Mouse (Mus musculus): Measurements from ENCODE around the gene Dohh. TPM values are rescaled to one million over a fixed set of nuclear protein-coding genes. Genes with fewer than 3 reads are reported as not detected.

The Dohh gene
- polyA plus RNA-seq (2012; rRNA removed) = 42.9 and 47.4 TPM in 2 replicates

DNA sequence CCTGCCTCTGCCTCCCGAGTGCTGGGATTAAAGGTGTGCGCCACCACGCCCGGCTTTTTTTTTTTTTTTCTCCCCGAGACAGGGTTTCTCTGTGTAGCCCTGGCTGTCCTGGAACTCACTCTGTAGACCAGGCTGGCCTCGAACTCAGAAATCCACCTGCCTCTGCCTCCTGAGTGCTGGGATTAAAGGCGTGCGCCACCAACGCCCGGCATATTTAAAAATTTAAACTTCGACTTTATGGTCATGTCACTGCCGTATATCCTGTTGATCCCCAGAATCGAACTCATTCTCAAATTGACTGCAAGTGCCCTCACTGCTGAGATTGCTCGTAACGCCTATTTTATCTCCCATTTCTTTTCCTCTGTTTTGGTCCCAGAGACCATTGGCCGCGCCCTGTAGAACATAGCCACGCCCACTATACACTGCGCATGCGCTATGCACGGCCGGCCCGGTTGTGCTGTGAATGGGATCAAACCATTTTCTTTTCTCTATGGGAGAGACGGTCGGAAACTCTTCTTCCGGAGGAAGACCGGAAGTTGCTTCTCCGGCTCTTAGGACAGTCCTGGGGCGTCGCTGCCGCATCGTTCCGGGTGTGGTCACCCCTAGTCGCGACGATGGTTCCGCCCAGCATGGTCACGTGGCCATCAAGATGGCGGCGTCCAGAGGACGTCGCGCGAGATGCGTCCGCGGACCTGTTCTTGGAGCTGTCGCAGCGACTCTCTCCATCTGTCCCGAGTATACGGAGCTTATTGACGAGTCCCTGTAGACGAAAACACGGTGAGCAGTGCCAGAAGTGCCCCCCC lies at the start of gene Dohh, which contains the start of gene Gm48551:
TSS of gene Dohh (plus strand) at position 627 of the 803 bp plus-strand sequence.
TSS of gene Gm48551 (plus strand) at position 665 of the 803 bp plus-strand sequence.
- DNase-seq (ENCODE audit: low spot score) = peak; percentile 96

DNA sequence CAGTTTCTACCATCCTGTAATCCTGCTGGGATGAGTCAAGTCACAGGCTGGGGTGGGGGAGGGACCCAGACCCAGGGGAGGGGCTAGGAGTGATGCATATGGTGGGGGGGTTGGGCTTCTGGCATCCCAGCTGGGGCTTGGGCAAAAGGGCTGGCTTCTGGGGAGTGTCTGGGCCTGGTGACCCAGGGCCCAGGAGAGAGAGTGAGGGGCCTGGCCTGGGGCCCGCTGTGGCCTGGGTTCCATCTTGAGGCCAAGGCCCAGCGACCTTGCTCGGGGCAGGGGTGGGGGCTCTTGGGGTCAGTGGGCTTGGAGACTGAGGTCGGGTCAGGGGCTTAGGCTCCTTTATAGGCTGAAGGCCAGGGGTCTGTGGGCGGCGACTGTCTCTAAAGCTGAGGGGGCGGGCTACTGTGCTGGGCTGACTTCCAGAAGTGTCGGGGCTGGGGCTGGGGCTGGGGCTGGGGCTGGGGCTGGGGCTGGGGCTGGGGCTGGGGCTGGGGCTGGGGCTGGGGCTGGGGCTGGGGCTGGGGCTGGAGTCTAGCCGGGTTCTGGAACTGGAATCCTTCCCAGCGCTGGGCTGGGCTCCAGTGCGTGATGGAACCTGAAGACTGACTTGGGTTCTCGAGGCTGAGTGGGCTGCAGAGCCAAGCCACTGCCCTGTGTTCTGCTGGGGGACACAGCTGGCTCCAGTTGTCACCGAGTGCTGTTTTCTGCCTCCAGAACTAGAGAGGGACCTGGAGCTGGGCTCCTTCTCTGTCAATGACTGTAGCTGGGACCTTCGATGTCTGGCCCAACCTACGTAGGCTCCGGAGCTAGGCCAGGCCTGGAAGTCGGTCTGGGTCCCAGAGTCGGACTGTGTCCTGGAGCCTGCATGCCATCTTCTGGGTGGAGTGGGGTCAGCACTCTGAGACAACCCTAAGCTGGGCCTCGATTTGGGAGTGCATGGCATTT lies 48.6 kb upstream of the Dohh start:
- no peak for DNase-seq (ENCODE audit: low spot score)

DNA sequence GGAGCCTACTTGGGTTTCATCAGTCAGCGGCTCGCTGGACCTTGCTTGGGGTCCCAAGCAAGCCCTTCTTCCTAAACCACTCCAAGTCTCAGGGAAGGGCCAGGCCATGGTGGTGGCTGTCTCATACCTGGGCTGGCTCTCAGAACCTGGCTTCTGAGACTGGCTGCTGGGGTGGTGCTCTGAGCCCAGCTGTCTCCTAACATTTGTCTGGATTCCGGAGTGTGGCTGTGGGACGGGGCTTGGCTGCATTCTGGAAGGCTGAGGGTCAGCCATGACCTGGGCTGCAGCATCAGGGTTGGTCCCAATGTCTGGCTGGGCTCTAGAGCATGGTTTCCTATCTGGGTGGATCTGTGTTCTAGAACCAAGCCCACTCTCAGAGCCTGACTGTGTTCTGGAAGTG lies 47.7 kb upstream of the Dohh start:
- DNase-seq (ENCODE audit: low spot score) = no peak

DNA sequence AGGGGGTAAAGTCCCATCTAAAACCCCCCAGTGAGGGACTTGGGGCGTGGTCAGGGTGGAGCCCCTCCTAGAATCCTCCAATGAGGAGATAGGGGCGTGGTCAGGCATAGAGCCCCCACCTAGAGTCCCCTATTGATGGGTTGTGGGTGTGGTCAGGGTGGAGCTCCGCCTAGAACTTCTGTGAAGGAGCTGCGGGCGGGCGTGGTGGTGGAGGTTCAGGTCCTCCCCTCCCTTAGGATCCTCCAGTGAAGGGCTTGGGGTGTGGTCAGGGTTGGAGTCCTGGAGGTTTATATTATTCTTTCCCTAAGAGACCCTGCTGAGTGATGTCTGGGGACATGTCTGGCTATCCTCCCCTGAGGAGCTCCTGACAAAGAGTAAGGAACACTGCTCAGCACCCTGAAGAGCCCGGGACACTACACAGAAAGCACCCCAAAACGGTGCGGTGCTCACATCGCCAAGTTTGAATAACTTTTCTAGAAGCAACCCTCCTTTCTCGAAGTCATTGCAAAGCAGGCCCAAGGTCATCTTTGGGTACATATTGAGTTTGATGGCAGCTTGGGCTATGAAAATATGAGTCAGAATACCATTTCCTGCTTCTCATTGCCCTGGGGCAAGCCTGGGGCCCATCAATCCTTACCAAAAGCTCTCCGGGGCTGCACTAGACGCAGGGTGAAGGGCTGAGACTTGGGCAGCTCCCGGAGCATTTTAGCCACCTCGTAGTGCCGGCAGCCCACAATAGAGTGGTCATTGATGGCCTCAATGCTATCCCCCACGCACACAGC lies 43.5 kb upstream of the Dohh start:
- DNase-seq (ENCODE audit: low spot score) = no peak

DNA sequence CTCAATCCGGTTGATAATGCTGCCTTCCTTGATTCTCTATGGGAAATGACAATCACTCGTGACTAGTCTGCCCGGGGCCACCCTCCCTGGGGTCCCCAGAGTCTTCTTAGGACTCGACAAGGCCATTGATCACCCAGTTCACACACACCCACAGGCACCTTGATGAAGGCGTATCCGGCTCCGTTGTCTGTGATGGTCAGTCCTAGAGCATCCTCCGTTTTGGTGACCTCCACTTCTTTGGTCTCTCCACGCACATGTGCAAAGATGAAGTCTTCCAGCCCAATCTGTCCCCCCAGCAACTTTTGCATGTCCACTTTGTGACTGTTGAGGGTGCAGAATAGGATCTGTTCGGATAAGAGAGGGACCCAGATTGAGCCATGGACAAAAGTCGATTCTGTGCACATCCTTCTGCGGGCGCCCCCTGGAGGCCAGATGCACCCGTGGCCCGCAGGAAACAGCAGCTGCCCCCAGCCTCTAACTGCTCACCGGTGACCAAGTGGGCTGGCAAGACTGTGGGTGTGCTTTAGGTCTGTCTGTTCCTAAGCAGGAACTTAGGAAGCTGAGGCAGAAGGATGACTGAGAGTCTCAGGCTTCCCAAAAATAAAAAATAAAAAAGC lies 42.8 kb upstream of the Dohh start:
- no peak for DNase-seq (ENCODE audit: low spot score)

DNA sequence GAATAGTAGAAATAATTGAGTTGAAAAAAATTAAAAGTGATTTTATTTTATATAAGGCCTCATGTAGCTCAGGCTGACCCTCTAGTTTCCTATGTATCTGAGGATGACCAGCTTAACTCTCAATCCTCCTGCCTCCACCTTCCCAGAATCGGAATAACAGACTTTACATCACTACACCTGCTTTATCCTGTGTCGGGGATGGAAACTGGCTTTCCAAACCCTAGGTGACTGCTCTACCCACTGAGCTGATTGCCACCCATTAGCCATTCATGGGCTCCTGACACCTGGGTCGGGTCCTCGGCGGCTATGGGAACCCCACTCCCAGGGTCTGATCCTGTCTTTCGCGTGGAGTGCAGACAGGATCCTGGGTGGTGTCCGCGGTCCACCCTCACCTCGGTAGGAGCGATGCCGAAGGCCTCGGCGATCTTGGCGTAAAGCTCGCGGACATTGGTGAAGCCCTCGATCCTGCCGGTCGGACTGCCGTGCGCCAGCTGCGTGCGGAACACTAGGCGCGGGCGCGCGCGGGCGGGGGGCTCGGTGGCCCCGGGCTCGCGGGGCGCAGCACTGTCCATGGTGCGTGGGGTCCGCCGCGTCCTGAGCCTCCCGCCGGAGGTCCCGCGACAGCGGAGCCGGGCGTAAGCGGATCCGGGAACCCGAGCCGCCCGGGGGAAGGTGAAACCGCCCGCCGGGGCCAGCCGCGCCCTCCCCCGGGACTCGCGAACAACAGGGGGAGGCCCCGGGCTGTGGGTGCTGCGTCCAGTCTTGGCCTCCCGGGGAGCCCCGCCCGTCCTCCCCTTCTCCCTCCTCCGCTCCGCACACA lies 41.3 kb upstream of the Dohh start, which contains the start of gene Gipc3:
TSS of gene Gipc3 (minus strand) at position 581 of the 820 bp plus-strand sequence.
- DNase-seq (ENCODE audit: low spot score) = no peak

DNA sequence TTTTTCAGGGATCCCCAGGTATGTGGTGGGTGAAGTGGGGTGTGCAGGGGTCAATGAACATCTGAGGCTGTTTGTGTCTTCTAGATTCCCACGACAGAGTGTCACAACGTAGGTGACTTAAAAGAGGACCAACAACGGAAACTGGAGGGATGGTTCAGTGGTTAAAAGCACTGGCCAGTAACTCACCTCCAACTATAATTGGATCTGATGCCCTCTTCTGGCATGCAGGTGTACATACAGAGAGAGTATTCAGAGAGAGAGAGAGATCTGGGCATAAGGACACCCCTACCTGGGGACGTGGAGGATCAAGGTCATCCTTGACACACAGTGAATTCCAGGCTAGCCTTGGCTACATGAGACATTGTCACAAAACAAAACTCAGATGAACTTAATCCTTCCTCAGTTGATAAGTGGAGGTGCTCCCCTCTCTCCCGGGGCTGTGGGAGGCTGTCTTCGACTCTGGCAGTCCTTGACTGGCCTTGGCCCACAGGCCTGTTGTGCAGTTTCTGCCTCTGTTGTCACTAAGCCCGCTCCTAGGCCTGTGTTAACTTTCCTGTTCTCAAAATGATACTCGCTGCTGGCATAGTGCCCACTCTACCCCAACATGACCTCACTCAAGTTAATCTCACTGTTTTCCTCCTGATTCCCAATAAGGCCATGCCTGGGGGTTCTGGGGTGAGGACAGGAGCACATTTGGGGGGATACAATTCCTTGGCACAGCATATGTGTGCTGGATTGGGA lies 39.6 kb upstream of the Dohh start:
- DNase-seq (ENCODE audit: low spot score) = no peak

DNA sequence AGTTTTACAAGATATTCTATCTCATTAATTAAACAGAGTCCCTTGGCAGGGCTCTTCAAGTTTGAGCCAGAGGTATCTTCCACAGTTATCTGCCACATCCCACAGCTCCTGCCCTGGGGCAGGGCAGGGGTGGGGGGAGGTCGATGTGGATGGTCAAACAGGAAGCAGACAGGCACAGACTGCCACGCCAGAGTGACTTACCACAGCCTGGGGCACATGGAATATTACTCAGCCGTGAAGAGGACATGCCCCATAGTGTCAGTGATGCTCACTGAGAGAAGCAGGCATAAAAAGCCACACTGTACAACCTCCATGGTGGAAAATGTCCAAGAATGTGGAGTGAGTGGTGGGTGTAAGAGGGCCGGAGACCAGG lies 39.1 kb upstream of the Dohh start:
- DNase-seq (ENCODE audit: low spot score) = no peak

DNA sequence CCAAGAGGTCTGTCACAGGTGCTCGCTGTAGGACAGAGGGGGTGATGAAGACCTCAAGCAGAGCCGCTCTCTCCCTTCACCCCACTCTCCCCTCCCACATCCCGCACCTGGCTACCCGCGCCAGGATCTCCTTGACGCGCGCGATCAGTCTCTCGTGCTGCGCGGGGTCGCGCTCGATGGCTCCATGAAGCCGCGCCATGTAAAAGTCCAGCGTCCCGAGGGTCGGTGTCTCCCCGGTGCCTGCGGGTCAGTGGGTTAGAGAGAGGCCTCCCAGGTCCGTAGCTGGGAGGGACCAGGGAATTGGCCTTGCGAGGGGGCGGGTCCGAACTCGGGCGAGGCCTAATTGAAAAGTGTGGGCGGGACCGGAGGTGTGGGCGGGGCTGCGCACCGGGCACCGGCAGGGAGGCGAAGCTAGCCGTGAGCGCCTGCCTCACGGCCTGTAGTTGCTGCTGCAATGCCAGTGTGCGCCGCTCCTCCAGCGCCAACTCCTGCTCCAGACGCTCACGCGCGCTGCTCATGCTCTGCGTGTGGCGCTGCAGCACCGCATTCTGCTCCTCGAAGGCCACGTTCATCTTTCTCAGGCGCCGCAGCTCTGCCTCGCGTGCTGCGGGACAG lies 37.7 kb upstream of the Dohh start:
- DNase-seq (ENCODE audit: low spot score) = peak; percentile 51

DNA sequence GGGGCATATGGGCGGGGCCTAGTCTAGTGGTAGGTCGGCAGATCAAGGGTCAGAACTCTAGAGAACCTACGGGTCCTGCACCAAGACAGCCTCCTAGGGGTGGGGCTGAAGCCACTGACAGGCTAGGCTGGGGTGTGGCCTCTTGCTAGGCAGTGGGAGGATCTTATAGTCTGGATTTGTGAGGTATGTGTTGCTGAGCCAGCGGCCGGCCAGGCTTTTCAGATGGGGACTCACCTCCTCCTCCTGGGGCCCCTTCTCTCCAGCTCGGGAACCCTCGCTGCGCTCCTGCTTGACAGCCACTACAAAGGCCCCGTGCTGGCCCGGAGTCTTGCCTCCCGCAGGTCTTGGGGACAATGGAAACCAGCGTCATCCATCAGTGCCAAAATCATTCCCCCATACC lies 35.1 kb upstream of the Dohh start:
- DNase-seq (ENCODE audit: low spot score) = no peak

DNA sequence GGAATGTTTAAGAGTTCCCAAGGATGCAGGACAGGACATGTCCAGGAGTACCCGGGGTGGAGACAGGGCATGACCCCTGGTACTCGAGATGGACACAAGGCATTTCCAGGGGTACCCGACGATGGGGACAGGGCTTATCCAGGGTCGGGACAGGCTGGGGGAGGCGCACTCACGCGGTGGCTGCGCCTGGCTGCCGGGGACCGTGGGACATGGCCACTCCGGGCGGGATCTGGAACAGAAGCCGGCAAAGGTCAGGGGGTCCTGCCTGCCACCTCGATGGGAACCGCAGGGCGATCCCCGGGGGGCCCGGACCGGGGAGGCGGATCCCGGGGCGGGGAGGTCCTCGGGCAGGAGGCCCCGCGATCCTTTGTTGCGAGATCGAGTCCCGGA lies 34.3 kb upstream of the Dohh start:
- no peak for DNase-seq (ENCODE audit: low spot score)

DNA sequence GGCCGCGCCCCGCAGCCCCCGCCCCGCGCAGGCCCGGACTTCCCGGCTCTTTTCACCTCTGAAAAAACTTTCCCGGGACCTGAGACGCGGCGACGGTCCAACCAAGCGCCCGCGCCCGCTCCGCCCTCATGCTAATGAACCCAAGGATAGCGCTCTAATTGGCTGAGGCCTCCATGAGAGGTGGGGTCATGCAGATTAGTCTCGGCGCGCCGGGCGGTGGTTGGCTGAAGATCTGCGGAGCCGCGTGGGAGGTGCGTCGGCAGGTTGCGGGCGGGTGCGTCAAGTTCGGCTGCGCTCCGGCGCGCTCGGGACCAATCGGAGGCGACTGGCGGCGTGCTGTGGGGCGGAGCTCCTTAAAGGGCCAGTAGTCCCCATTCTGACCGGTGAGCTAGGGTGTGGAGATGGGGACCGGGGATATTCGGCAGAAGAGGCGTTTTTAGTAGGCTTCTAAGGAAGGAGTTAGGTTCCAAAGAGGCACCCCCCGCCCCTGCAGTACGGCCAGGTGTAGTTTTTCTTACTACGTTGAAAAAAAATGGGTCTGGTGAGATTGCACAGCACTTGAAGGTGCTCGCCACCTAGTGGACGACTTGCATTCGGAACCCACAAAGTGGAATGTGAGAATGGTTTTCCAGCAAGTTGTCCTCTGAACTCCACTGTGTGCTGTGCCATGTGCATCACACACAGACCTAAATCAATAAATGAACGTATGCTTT lies 33.7 kb upstream of the Dohh start, which contains the start of gene Hmg20b:
TSS of gene Hmg20b (minus strand) at position 130 of the 713 bp plus-strand sequence.
- DNase-seq (ENCODE audit: low spot score) = peak; percentile 96

DNA sequence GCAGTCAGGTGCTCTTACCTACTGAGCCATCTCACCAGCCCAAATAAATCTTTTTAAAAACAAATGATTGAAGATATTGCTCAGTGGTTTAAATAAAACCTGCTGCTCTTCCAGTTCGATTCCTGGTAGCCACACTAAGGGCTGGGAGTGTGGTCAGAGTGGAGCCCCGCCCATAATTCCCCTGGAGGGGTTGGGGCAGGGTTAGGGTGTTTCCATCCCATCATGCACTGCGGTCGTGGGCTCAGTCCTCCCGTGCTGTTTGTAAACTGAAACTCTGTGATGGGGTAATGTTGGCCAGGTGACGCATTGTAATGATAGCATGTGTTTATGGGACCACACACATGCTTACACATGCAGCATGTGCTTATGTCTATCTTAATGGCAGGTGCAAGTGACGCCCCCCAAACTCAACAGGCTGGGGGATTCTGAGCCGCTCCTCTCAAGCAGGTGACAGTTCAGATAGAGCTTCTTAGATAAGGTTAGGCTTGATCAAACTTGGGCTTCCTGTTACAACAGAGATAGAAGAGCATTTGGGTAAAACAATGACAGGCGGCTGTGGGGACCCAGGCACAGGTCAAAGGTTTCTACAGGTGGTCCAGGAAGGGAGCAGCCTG lies 32.4 kb upstream of the Dohh start:
- no peak for DNase-seq (ENCODE audit: low spot score)

DNA sequence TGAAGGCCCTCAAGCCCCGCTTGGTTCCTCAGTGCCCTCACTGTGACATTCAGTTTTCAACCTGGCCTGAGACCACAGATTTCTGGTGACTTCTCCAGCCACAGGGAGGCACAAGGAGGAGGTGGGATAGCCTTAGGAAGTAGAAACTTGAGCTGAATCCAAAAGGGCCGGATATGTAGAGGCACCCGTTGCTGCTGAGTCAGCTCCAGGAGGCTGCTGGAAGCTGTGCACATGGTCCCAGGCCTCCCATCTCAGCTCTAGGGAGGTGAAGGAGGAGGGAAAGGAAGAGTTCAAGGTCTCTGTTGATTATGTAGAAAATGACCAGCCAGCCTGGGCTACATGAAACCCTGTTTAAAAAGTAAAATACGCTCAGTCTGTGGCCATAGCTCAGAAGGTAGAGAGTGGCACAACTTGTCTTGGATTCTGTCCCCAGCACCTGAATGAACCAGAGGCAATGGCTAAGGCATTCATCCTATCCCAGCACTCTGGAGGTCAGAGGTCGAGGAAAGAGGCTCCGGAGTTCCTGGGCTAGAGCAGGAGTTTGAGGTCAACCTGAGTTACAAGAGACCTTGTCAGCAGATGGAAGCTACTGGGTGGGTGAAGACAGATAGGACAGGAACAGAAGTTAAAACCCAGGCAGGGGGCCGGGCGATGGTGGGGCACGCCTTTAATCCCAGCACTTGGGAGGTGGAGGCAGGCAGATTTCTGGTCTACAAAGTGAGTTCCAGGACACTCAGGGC lies 29.3 kb upstream of the Dohh start:
- no peak for DNase-seq (ENCODE audit: low spot score)

DNA sequence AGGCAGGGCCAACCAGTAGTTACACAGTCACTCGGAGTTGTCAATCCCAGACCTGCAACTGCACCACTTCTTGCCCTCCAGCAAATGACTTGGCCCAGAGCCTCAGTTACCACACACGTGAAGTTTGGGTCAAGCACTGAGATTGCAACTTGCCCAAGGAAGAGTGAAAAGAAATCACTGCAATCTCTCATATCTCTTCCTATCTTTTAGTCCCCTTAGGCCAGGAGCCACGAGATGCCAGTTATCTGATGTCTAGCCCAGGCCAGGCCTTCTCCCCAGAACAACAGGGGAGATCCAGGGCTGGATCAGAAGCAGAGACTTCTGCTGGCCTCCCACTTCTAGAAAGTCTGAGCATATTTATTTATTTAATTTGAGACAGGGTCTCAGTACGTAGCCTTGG lies 28.7 kb upstream of the Dohh start:
- DNase-seq (ENCODE audit: low spot score) = no peak

DNA sequence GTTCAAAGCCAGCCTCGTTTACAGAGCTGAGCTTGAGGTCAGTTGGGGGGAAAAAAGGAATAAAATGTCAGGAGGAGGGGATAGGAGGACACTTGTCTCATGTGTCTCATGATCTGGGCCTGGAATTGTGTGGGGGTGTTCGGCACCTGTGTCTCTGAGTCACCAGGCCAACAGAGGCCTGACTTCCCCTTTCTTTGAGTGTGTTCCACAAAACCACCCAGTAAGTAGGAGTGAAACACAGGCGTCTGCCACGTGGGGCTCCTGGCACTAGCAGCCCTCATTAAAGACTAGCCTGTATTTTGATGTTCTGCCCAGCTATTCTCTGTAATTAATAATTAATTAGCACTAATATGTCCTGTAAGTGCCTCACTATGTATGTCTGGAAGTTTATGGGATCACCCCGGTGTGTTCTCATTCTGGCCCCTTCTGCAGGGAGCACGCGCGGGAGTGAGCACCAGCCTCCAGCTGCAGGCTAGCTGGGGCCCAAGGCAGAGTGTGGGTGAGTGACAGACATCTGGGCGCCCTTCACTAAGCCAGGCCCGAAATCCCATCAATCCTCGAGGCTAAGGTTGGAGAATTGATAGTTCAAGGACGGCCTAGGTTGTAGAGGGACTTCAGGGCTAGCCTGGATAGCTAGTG lies 27.8 kb upstream of the Dohh start:
- DNase-seq (ENCODE audit: low spot score) = no peak
